9 mouse cellular contexts compared by ENCODE assay signal in genomic region chr11:69452114-69452867, GRCm38 (mm10). TPM values are rescaled to one million over a fixed set of nuclear protein-coding genes. Genes with fewer than 3 reads are reported as not detected.
DNase-seq lines count a peak whose midpoint lies in the region; ATAC-seq lines count a peak whose summit lies in the region.
"Had no signal": no experiment of that assay in that cellular context is flagged by ENCODE, and none has a peak within 500 bp of the region (broad histone marks: within the 10 kb centered on the region; RNA-seq: fewer than 3 reads in every experiment).

No protein-coding gene starts in this region.

- peak overlapping the region; percentile 67 for H3K4me2 ChIP-seq in heart, embryonic 13.5 days
- H3K4me2 ChIP-seq in limb, embryonic 12.5 days: no peak overlapping the region

- H3K27me3 ChIP-seq in heart, embryonic 13.5 days (replicated peaks): peaks cover 14% of the 10 kb centered on the region
- H3K27me3 ChIP-seq in limb, embryonic 12.5 days: no peaks in the 10 kb centered on the region

- peak overlapping the region; percentile 67 for H3K9ac ChIP-seq in heart, embryonic 13.5 days
- no peak overlapping the region for H3K9ac ChIP-seq in limb, embryonic 12.5 days (replicated peaks)
- H3K9ac ChIP-seq: liver, embryonic 14.5 days had no signal

- no peaks in the 10 kb centered on the region for H3K9me3 ChIP-seq in heart, embryonic 13.5 days
- no peaks in the 10 kb centered on the region for H3K9me3 ChIP-seq in limb, embryonic 12.5 days

- H3K4me3 ChIP-seq in heart, embryonic 13.5 days: peak overlapping the region; percentile 38
- H3K4me3 ChIP-seq in limb, embryonic 12.5 days (replicated peaks): no peak overlapping the region

- H3K36me3 ChIP-seq in heart, embryonic 13.5 days: no peaks in the 10 kb centered on the region
- no peaks in the 10 kb centered on the region for H3K36me3 ChIP-seq in limb, embryonic 12.5 days

- no peak for ATAC-seq in heart, embryonic 13.5 days (ENCODE audit: extremely low read depth, insufficient number of reproducible peaks, low FRiP score, low TSS enrichment)
- ATAC-seq in limb, embryonic 12.5 days (ENCODE audit: insufficient number of reproducible peaks, insufficient read depth, low FRiP score, low TSS enrichment, low read depth): no peak

- H3K27ac ChIP-seq in heart, embryonic 13.5 days (replicated peaks): peak overlapping the region; percentile 87
- H3K27ac ChIP-seq in limb, embryonic 12.5 days: peak overlapping the region; percentile 53; the same call in 1 of the 2 replicates
- H3K27ac ChIP-seq: liver, embryonic 14.5 days had no signal

- H3K4me1 ChIP-seq in heart, embryonic 13.5 days: peaks cover 38% of the 10 kb centered on the region
- H3K4me1 ChIP-seq in limb, embryonic 12.5 days (replicated peaks): peaks cover 14% of the 10 kb centered on the region

- peak; percentile 16 for DNase-seq in urinary bladder, postnatal 14 days (ENCODE audit: low spot score)
- DNase-seq in urinary bladder, adult 2 months (ENCODE audit: low spot score): no peak
- DNase-seq in testis, postnatal 10 days (ENCODE audit: low spot score): peak; percentile 58
- DNase-seq in cerebellum, postnatal 14 days: no peak
- DNase-seq in left cerebral cortex, adult 18-20 months (ENCODE audit: low spot score in 2 of 2): no peak
- DNase-seq in cerebellum, adult 9-10 months: no peak

- WGBS in heart, embryonic 13.5 days: 27% methylated on average over 23 of the region's 23 CpGs
- 60% methylated on average over 23 of the region's 23 CpGs for WGBS in limb, embryonic 12.5 days

RNA-seq across cellular contexts. Expression of gene Kdm6b, which starts 38.8 kb away (rescaled TPM):
- 3.3 and 10.7 TPM in 2 replicates for polyA plus RNA-seq in urinary bladder, adult 2 months (2012; rRNA removed)
- 20.9 and 21.6 TPM in 2 replicates for polyA plus RNA-seq in heart, embryonic 13.5 days (2015; fragmentation: Nextera tagmentation; extraction: Ambion mirVana)
- polyA plus RNA-seq in limb, embryonic 12.5 days (2016; fragmentation: Nextera tagmentation; extraction: Ambion mirVana): 45.4 and 49.1 TPM in 2 replicates
- 10 to 100 TPM; 28.2 to 32.2 TPM for total RNA-seq in left cerebral cortex, adult 18-20 months (2021)

RNA-seq across cellular contexts. Expression of gene Tmem88, which starts 54.3 kb away (rescaled TPM):
- 11.5 and 11.6 TPM in 2 replicates for polyA plus RNA-seq in urinary bladder, adult 2 months (2012; rRNA removed)
- 40.0 and 40.5 TPM in 2 replicates for polyA plus RNA-seq in heart, embryonic 13.5 days (2015; fragmentation: Nextera tagmentation; extraction: Ambion mirVana)
- polyA plus RNA-seq in limb, embryonic 12.5 days (2016; fragmentation: Nextera tagmentation; extraction: Ambion mirVana): 24.2 and 25.4 TPM in 2 replicates
- 1 to 10 TPM; 3.4 to 3.7 TPM for total RNA-seq in left cerebral cortex, adult 18-20 months (2021)

RNA-seq across cellular contexts. Expression of gene Cyb5d1, which starts 56.9 kb away (rescaled TPM):
- polyA plus RNA-seq in urinary bladder, adult 2 months (2012; rRNA removed): 43.0 and 48.0 TPM in 2 replicates
- 21.2 and 21.5 TPM in 2 replicates for polyA plus RNA-seq in heart, embryonic 13.5 days (2015; fragmentation: Nextera tagmentation; extraction: Ambion mirVana)
- polyA plus RNA-seq in limb, embryonic 12.5 days (2016; fragmentation: Nextera tagmentation; extraction: Ambion mirVana): 42.5 and 42.6 TPM in 2 replicates
- total RNA-seq in left cerebral cortex, adult 18-20 months (2021): 10 to 100 TPM; 42.7 to 48.1 TPM

RNA-seq across cellular contexts. Expression of gene Naa38, which starts 57.0 kb away (rescaled TPM):
- 143 and 188 TPM in 2 replicates for polyA plus RNA-seq in urinary bladder, adult 2 months (2012; rRNA removed)
- polyA plus RNA-seq in heart, embryonic 13.5 days (2015; fragmentation: Nextera tagmentation; extraction: Ambion mirVana): 135 and 139 TPM in 2 replicates
- 126 and 136 TPM in 2 replicates for polyA plus RNA-seq in limb, embryonic 12.5 days (2016; fragmentation: Nextera tagmentation; extraction: Ambion mirVana)
- 100 to 1,000 TPM; 117 to 120 TPM for total RNA-seq in left cerebral cortex, adult 18-20 months (2021)

Comparison
In these comparisons a context has a peak if more than half of its experiments do, and no peak if none do; other contexts are left out.
1. DNase-seq: peak in urinary bladder, postnatal 14 days (single experiment) and testis, postnatal 10 days (single experiment); none in urinary bladder, adult 2 months (single experiment), cerebellum, postnatal 14 days (0 of 2), left cerebral cortex, adult 18-20 months (0 of 2) and cerebellum, adult 9-10 months (single experiment).